Mouse (Mus musculus) megakaryocyte, embryonic 14.5 days (primary cell): Measurements from ENCODE around the gene Erp27.

ENCODE experiments used
- FLI1 ChIP-seq: IDR thresholded peaks from 2 replicates; pipeline ENCODE4 v1.6.1; 2012; ENCODE audit warnings: low read length, inconsistent platforms, mixed read lengths
- GATA1 ChIP-seq: IDR thresholded peaks from 3 replicates; pipeline ENCODE4 v1.6.1; 2012; ENCODE audit warnings: mixed read lengths, low read length, inconsistent platforms, borderline replicate concordance

DNA sequence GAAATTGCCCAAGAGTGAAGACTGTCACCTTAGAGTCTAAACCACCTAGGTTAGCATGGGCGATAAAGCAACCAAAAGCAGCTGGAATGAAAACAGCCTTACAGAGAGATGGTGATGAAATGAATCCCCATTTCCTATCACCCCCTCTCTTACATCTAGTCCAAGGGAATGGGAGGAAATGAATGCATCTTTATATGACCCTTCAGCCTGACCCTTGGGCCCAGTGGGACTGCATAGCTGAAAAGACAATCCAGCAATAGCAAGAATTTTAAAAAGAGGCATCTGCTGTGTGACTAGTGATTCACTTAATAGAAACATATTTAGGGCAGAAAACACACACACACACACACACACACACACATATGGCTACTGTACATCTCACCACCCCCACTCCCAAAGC, 5.6 kb upstream of the Erp27 start:
- no peak for TF ChIP-seq GATA1
- TF ChIP-seq FLI1 = no peak
